Mouse (Mus musculus): ENCODE data around the gene Chrm3.

- no peak for TF ChIP-seq CTCF (IDR thresholded peaks at IDR 0.05; ENCODE audit: control insufficient read depth, insufficient read depth, insufficient read length)
- no peak for TF ChIP-seq USF1 (IDR thresholded peaks at IDR 0.05; ENCODE audit: low read depth)
- no peak for TF ChIP-seq MAX (IDR thresholded peaks at IDR 0.05)
- TF ChIP-seq CEBPB (IDR thresholded peaks at IDR 0.05; ENCODE audit: low read depth) = no peak
- no peak for TF ChIP-seq MYOG (IDR thresholded peaks at IDR 0.05; ENCODE audit: control insufficient read depth, extremely low read depth, insufficient read length)
Observed at GRCm38 (mm10) chr13:9904455-9904854, 456.2 kb downstream of the Chrm3 start.
